ENCODE assay signal across 31 mouse cellular contexts in genomic region chr17:31238234-31239020, GRCm38 (mm10). TPM values are rescaled to one million over a fixed set of nuclear protein-coding genes. Genes with fewer than 3 reads are reported as not detected.
A peak's percentile ranks its signal among the peaks of the same experiment; 100 is the strongest.
DNase-seq lines count a peak whose midpoint lies in the region; ATAC-seq lines count a peak whose summit lies in the region.
"Had no signal": no experiment of that assay in that cellular context is flagged by ENCODE, and none has a peak within 500 bp of the region (broad histone marks: within the 10 kb centered on the region; RNA-seq: fewer than 3 reads in every experiment).

No protein-coding gene starts in this region.

- peak; percentile 49; the same call in 1 of the 2 replicates for ATAC-seq in liver, embryonic 11.5 days (replicated peaks; ENCODE audit: low FRiP score)
- peak; percentile 67 for ATAC-seq in liver, embryonic 16.5 days (ENCODE audit: low read depth)
- ATAC-seq in activated CD4-positive, CD25-positive, alpha-beta regulatory T cell, adult 4 months: no peak
- ATAC-seq: forebrain, embryonic 15.5 days; hindbrain, embryonic 16.5 days had no signal

- peaks cover 7% of the 10 kb centered on the region; the same call in 1 of the 2 replicates for H3K36me3 ChIP-seq in liver, embryonic 11.5 days (ENCODE audit: control insufficient read depth, insufficient read depth, low read length)
- no peaks in the 10 kb centered on the region; the same call in none of the 2 replicates for H3K36me3 ChIP-seq in liver, embryonic 16.5 days (ENCODE audit: control insufficient read depth, insufficient read depth)
- H3K36me3 ChIP-seq: forebrain, embryonic 15.5 days; heart, embryonic 10.5 days; heart, embryonic 15.5 days; limb, embryonic 13.5 days; midbrain, embryonic 12.5 days; neural tube, embryonic 12.5 days; stomach, embryonic 15.5 days had no signal

- no peak overlapping the region for H3K4me3 ChIP-seq in liver, embryonic 11.5 days (ENCODE audit: low read depth, low read length)
- no peak overlapping the region for H3K4me3 ChIP-seq in liver, embryonic 16.5 days (ENCODE audit: low read depth, low read length)
- H3K4me3 ChIP-seq: forebrain, embryonic 15.5 days; heart, embryonic 10.5 days; heart, embryonic 15.5 days; limb, embryonic 13.5 days; midbrain, embryonic 12.5 days; myocyte; neural tube, embryonic 12.5 days; stomach, embryonic 15.5 days had no signal

- WGBS in liver, embryonic 11.5 days: 66% methylated on average over 7 of the region's 7 CpGs
- WGBS in liver, embryonic 16.5 days (ENCODE audit: insufficient replicate concordance): 47% methylated on average over 7 of the region's 7 CpGs

- no peak overlapping the region for H3K4me2 ChIP-seq in liver, embryonic 11.5 days
- H3K4me2 ChIP-seq in liver, embryonic 16.5 days (ENCODE audit: low read depth, low read length): no peak overlapping the region
- H3K4me2 ChIP-seq: forebrain, embryonic 15.5 days; heart, embryonic 15.5 days; limb, embryonic 13.5 days; midbrain, embryonic 12.5 days; neural tube, embryonic 12.5 days; stomach, embryonic 15.5 days had no signal

- no peaks in the 10 kb centered on the region for H3K9me3 ChIP-seq in liver, embryonic 11.5 days (ENCODE audit: control insufficient read depth, low read length)
- H3K9me3 ChIP-seq in liver, embryonic 16.5 days (replicated peaks; ENCODE audit: control insufficient read depth, low read length): no peaks in the 10 kb centered on the region
- H3K9me3 ChIP-seq: forebrain, embryonic 15.5 days; heart, embryonic 10.5 days; heart, embryonic 15.5 days; limb, embryonic 13.5 days; midbrain, embryonic 12.5 days; neural tube, embryonic 12.5 days; stomach, embryonic 15.5 days had no signal

- DNase-seq in spleen, adult 12 weeks (ENCODE audit: low spot score): peak; percentile 21
- no peak for DNase-seq in spleen, postnatal 36 days (ENCODE audit: low spot score in 2 of 2)
- DNase-seq in liver, embryonic 11.5 days (ENCODE audit: low spot score): no peak
- no peak for DNase-seq in kidney, postnatal 4 days
- no peak for DNase-seq in lung, postnatal 10 days
- DNase-seq: adrenal gland, adult 2 months; adrenal gland, postnatal 36 days; cerebellum, adult 8-10 months; cerebellum, postnatal 25 days; kidney, adult 2 months; kidney, postnatal 36 days; lung, adult 2 months; lung, postnatal 14 days; right cerebral cortex, adult 18-20 months had no signal

- H3K27me3 ChIP-seq in liver, embryonic 11.5 days (replicated peaks; ENCODE audit: control insufficient read depth, insufficient read depth, low read length): no peaks in the 10 kb centered on the region
- H3K27me3 ChIP-seq in liver, embryonic 16.5 days (ENCODE audit: control insufficient read depth, insufficient read depth, low read depth, low read length): no peaks in the 10 kb centered on the region
- H3K27me3 ChIP-seq: forebrain, embryonic 15.5 days; heart, embryonic 15.5 days; limb, embryonic 13.5 days; midbrain, embryonic 12.5 days; neural tube, embryonic 12.5 days; stomach, embryonic 15.5 days had no signal

- H3K27ac ChIP-seq in liver, embryonic 11.5 days (ENCODE audit: low read depth, low read length): no peak overlapping the region
- no peak overlapping the region for H3K27ac ChIP-seq in liver, embryonic 16.5 days (ENCODE audit: low read length)
- H3K27ac ChIP-seq: forebrain, embryonic 15.5 days; heart, embryonic 10.5 days; heart, embryonic 15.5 days; limb, embryonic 13.5 days; midbrain, embryonic 12.5 days; neural tube, embryonic 12.5 days; stomach, embryonic 15.5 days had no signal

- H3K9ac ChIP-seq in liver, embryonic 11.5 days (ENCODE audit: low read depth, low read length): no peak overlapping the region
- H3K9ac ChIP-seq in liver, embryonic 16.5 days (ENCODE audit: low read depth, low read length): no peak overlapping the region
- H3K9ac ChIP-seq: forebrain, embryonic 15.5 days; heart, embryonic 15.5 days; limb, embryonic 13.5 days; midbrain, embryonic 12.5 days; neural tube, embryonic 12.5 days; stomach, embryonic 15.5 days had no signal

- no peaks in the 10 kb centered on the region for H3K4me1 ChIP-seq in liver, embryonic 11.5 days (replicated peaks; ENCODE audit: control insufficient read depth, insufficient read depth, low read length)
- peaks cover 6% of the 10 kb centered on the region for H3K4me1 ChIP-seq in liver, embryonic 16.5 days (ENCODE audit: control insufficient read depth, low read depth, low read length)
- H3K4me1 ChIP-seq: forebrain, embryonic 15.5 days; heart, embryonic 10.5 days; heart, embryonic 15.5 days; limb, embryonic 13.5 days; midbrain, embryonic 12.5 days; neural tube, embryonic 12.5 days; stomach, embryonic 15.5 days had no signal

RNA-seq across cellular contexts. Expression of gene Ubash3a, which starts 30.8 kb away (rescaled TPM):
- 37.9 and 42.5 TPM in 2 replicates for polyA plus RNA-seq in liver, embryonic 11.5 days (2014; fragmentation: Nextera tagmentation; extraction: Ambion mirVana)
- 6.3 and 8.2 TPM in 2 replicates for polyA plus RNA-seq in liver, embryonic 16.5 days (2015; fragmentation: Nextera tagmentation; extraction: Ambion mirVana)
- polyA plus RNA-seq in activated CD4-positive, CD25-positive, alpha-beta regulatory T cell, adult 4 months (2017; shearing (Covaris generic)): 100 to 1,000 TPM; 235 to 244 TPM
- polyA plus RNA-seq: hindbrain, embryonic 16.5 days; midbrain, postnatal 0 days; myocyte had no signal

RNA-seq across cellular contexts. Expression of gene Rsph1, which starts 38.8 kb away (rescaled TPM):
- polyA plus RNA-seq in liver, embryonic 11.5 days (2014; fragmentation: Nextera tagmentation; extraction: Ambion mirVana): 0.40 and 0.88 TPM in 2 replicates
- 0.19 and 0.20 TPM in 2 replicates for polyA plus RNA-seq in liver, embryonic 16.5 days (2015; fragmentation: Nextera tagmentation; extraction: Ambion mirVana)
- 1 to 10 TPM in 1 of 2 experiments, under 1 TPM in 1; 0.86 to 2.7 TPM for polyA plus RNA-seq in activated CD4-positive, CD25-positive, alpha-beta regulatory T cell, adult 4 months (2017; shearing (Covaris generic))

RNA-seq across cellular contexts. Expression of gene Tmprss3, which starts 39.6 kb away (rescaled TPM):
- 0.12 and 0.45 TPM in 2 replicates for polyA plus RNA-seq in liver, embryonic 11.5 days (2014; fragmentation: Nextera tagmentation; extraction: Ambion mirVana)
- polyA plus RNA-seq in liver, embryonic 16.5 days (2015; fragmentation: Nextera tagmentation; extraction: Ambion mirVana): 0.47 and 0.51 TPM in 2 replicates
- 1 to 10 TPM; 1.5 to 2.1 TPM for polyA plus RNA-seq in activated CD4-positive, CD25-positive, alpha-beta regulatory T cell, adult 4 months (2017; shearing (Covaris generic))
- polyA plus RNA-seq: adrenal gland, adult 2 months; brain, embryonic 14.5 days; embryonic facial prominence, embryonic 11.5 days; forebrain, embryonic 15.5 days; gonadal fat pad, adult 2 months; heart, embryonic 10.5 days; heart, embryonic 15.5 days; hindbrain, embryonic 11.5 days; hindbrain, embryonic 16.5 days; kidney, embryonic 16.5 days; limb, embryonic 13.5 days; midbrain, embryonic 12.5 days; myocyte; neural tube, embryonic 12.5 days had no signal

RNA-seq across cellular contexts. Expression of gene Slc37a1, which starts 48.2 kb away (rescaled TPM):
- polyA plus RNA-seq in liver, embryonic 11.5 days (2014; fragmentation: Nextera tagmentation; extraction: Ambion mirVana): 6.6 and 7.7 TPM in 2 replicates
- polyA plus RNA-seq in liver, embryonic 16.5 days (2015; fragmentation: Nextera tagmentation; extraction: Ambion mirVana): 2.4 and 2.5 TPM in 2 replicates
- polyA plus RNA-seq in activated CD4-positive, CD25-positive, alpha-beta regulatory T cell, adult 4 months (2017; shearing (Covaris generic)): 10 to 100 TPM; 20.5 to 26.2 TPM
